Mouse (Mus musculus) embryonic facial prominence, embryonic 12.5 days (tissue): ENCODE measurements around the gene Clec4a3. TPM values are rescaled to one million over a fixed set of nuclear protein-coding genes. Genes with fewer than 3 reads are reported as not detected.
"Not testable (repeated sequence)": the region's sequence is repeated elsewhere in the genome, so short reads cannot be mapped to it uniquely, and the experiment has no call there.

ENCODE experiments used
- ATAC-seq: fragments of 200-750 bp; cut with Nextera tagmentation; 2 replicates; pipeline ENCODE4 v1.8.0; 2017; ENCODE audit not compliant: insufficient number of reproducible peaks, insufficient read depth, low FRiP score, low TSS enrichment
- H3K27ac ChIP-seq: fragments of 300-500 bp; sonication (generic); 2 replicates; pipeline ENCODE4 v1.5.1; 2016; ENCODE audit warnings: mild to moderate bottlenecking
- H3K27me3 ChIP-seq: fragments of 300-500 bp; sonication (generic); 2 replicates; pipeline ENCODE4 v1.6.1; 2016; ENCODE audit warnings: mild to moderate bottlenecking, moderate library complexity
- H3K36me3 ChIP-seq: fragments of 300-500 bp; sonication (generic); 2 replicates; pipeline ENCODE4 v1.6.1; 2016; ENCODE audit warnings: mild to moderate bottlenecking
- H3K4me1 ChIP-seq: fragments of 300-500 bp; sonication (generic); 2 replicates; pipeline ENCODE4 v1.6.1; 2016
- H3K4me2 ChIP-seq: fragments of 300-500 bp; sonication (generic); replicated peaks from 2 replicates; pipeline ENCODE4 v1.6.1; 2016; ENCODE audit warnings: mild to moderate bottlenecking, moderate library complexity
- H3K4me3 ChIP-seq: fragments of 300-500 bp; sonication (generic); 2 replicates; pipeline ENCODE4 v1.5.1; 2016; ENCODE audit warnings: mild to moderate bottlenecking
- H3K9ac ChIP-seq: fragments of 300-500 bp; sonication (generic); 2 replicates; pipeline ENCODE4 v1.6.1; 2016; ENCODE audit warnings: mild to moderate bottlenecking, moderate library complexity
- H3K9me3 ChIP-seq: fragments of 300-500 bp; sonication (generic); 2 replicates; pipeline ENCODE4 v1.6.1; 2016; ENCODE audit warnings: mild to moderate bottlenecking, moderate library complexity
- WGBS: fragments of 180-500 bp; shearing (Covaris S2); methylation state at CpG from one replicate; pipeline ENCODE4 v1.1.7; 2016; 5-methylcytosine and 5-hydroxymethylcytosine counted together
- polyA plus RNA-seq: library from polyadenylated mRNA; unstranded; fragments of >200 nt; fragmentation: Nextera tagmentation; extraction: Ambion mirVana; gene quantifications from 2 replicates; pipeline ENCODE4 v1.2.1, GENCODE M21; 2016

Clec4a3 gene
- 0.50 and 0.79 TPM in 2 replicates for polyA plus RNA-seq

- WGBS, result 86% methylated on average over 8 of the region's 8 CpGs
- no peak within 1 kb of the TSS for H3K4me3 ChIP-seq
- no peaks in the 10 kb centered on the region for H3K27me3 ChIP-seq
- H3K4me1 ChIP-seq, result no peaks in the 10 kb centered on the region
- no peak within 1 kb of the TSS for H3K4me2 ChIP-seq
- no peak for ATAC-seq
- no peaks in the 10 kb centered on the region for H3K36me3 ChIP-seq
- no peak within 1 kb of the TSS for H3K27ac ChIP-seq
- H3K9ac ChIP-seq, result no peak within 1 kb of the TSS
- H3K9me3 ChIP-seq, result no peaks in the 10 kb centered on the region
Measured at GRCm38 (mm10) chr6:122952401-122952800, at the start of gene Clec4a3. TSS of gene Clec4a3 (plus strand) at chr6:122952515.

GRCm38 (mm10) chr6:122919922-122920321, 32.4 kb upstream of the Clec4a3 start:
- ATAC-seq, result no peak
- H3K9me3 ChIP-seq, result no peaks in the 10 kb centered on the region
- H3K4me1 ChIP-seq, result no peaks in the 10 kb centered on the region
- no peak overlapping the region for H3K4me2 ChIP-seq
- H3K36me3 ChIP-seq, result no peaks in the 10 kb centered on the region
- 77% methylated on average over 4 of the region's 4 CpGs for WGBS
- no peak overlapping the region for H3K27ac ChIP-seq
- H3K9ac ChIP-seq, result no peak overlapping the region
- no peak overlapping the region for H3K4me3 ChIP-seq
- no peaks in the 10 kb centered on the region for H3K27me3 ChIP-seq

GRCm38 (mm10) chr6:122921451-122921850, 30.9 kb upstream of the Clec4a3 start, which contains the start of gene Clec4a1:
TSS of gene Clec4a1 (plus strand) at chr6:122921848.
- no peak within 1 kb of the TSS for H3K27ac ChIP-seq
- H3K9ac ChIP-seq, result no peak within 1 kb of the TSS
- no peaks in the 10 kb centered on the region for H3K4me1 ChIP-seq
- H3K27me3 ChIP-seq, result no peaks in the 10 kb centered on the region
- no peaks in the 10 kb centered on the region for H3K9me3 ChIP-seq
- H3K4me2 ChIP-seq, result no peak within 1 kb of the TSS
- no peaks in the 10 kb centered on the region for H3K36me3 ChIP-seq
- no peak for ATAC-seq
- WGBS, result 62% methylated on average over 4 of the region's 4 CpGs
- H3K4me3 ChIP-seq, result no peak within 1 kb of the TSS

GRCm38 (mm10) chr6:122934845-122935244, 17.5 kb upstream of the Clec4a3 start:
- WGBS, result 85% methylated on average over 3 of the region's 3 CpGs
- Histone ChIP-seq H3K4me2 (no peak overlapping the region), H3K36me3 (no peaks in the 10 kb centered on the region), H3K4me1 (no peaks in the 10 kb centered on the region), H3K9ac (no peak overlapping the region), H3K9me3 (no peaks in the 10 kb centered on the region), H3K27me3 (no peaks in the 10 kb centered on the region), H3K27ac (no peak overlapping the region), H3K4me3 (no peak overlapping the region)
- ATAC-seq, result no peak

GRCm38 (mm10) chr6:122939618-122940017, 12.7 kb upstream of the Clec4a3 start:
- H3K36me3 ChIP-seq, result no peaks in the 10 kb centered on the region
- WGBS, result 86% methylated on average over 5 of the region's 5 CpGs
- ATAC-seq, result no peak

GRCm38 (mm10) chr6:122946760-122947159, 5.6 kb upstream of the Clec4a3 start:
- 77% methylated on average over 2 of the region's 2 CpGs for WGBS

More at GRCm38 (mm10) chr6:122939618-122940017, 12.7 kb upstream of the Clec4a3 start:
- H3K9ac ChIP-seq, result no peak overlapping the region
- H3K4me2 ChIP-seq, result no peak overlapping the region
- no peak overlapping the region for H3K4me3 ChIP-seq
- no peaks in the 10 kb centered on the region for H3K27me3 ChIP-seq
- H3K27ac ChIP-seq, result no peak overlapping the region
- no peaks in the 10 kb centered on the region for H3K4me1 ChIP-seq
- no peaks in the 10 kb centered on the region for H3K9me3 ChIP-seq

GRCm38 (mm10) chr6:122964562-122964961, 12.2 kb downstream of the Clec4a3 start:
- H3K27ac ChIP-seq, result no peak overlapping the region
- H3K9ac ChIP-seq, result no peak overlapping the region
- no peaks in the 10 kb centered on the region for H3K36me3 ChIP-seq
- no peaks in the 10 kb centered on the region for H3K27me3 ChIP-seq
- 75% methylated on average over 2 of the region's 2 CpGs for WGBS
- no peaks in the 10 kb centered on the region for H3K9me3 ChIP-seq
- no peak for ATAC-seq
- no peaks in the 10 kb centered on the region for H3K4me1 ChIP-seq
- H3K4me3 ChIP-seq, result no peak overlapping the region
- H3K4me2 ChIP-seq, result no peak overlapping the region

More at GRCm38 (mm10) chr6:122946760-122947159, 5.6 kb upstream of the Clec4a3 start:
- no peak overlapping the region for H3K4me2 ChIP-seq
- no peak overlapping the region for H3K4me3 ChIP-seq
- H3K9me3 ChIP-seq, result no peaks in the 10 kb centered on the region
- no peak overlapping the region for H3K27ac ChIP-seq
- no peaks in the 10 kb centered on the region for H3K4me1 ChIP-seq
- H3K36me3 ChIP-seq, result no peaks in the 10 kb centered on the region
- ATAC-seq, result no peak
- H3K27me3 ChIP-seq, result no peaks in the 10 kb centered on the region
- H3K9ac ChIP-seq, result no peak overlapping the region

GRCm38 (mm10) chr6:122969048-122969447, 16.7 kb downstream of the Clec4a3 start:
- Histone ChIP-seq H3K9ac (no peak overlapping the region), H3K4me3 (no peak overlapping the region), H3K9me3 (no peaks in the 10 kb centered on the region), H3K4me2 (no peak overlapping the region), H3K27ac (no peak overlapping the region), H3K36me3 (no peaks in the 10 kb centered on the region), H3K27me3 (no peaks in the 10 kb centered on the region), H3K4me1 (no peaks in the 10 kb centered on the region)
- WGBS, result 83% methylated on average over 2 of the region's 2 CpGs
- no peak for ATAC-seq

- no peaks in the 10 kb centered on the region for H3K27me3 ChIP-seq
- ATAC-seq, result no peak
- 83% methylated on average over 6 of the region's 6 CpGs for WGBS
- H3K4me3 ChIP-seq, result no peak within 1 kb of the TSS
- no peaks in the 10 kb centered on the region for H3K9me3 ChIP-seq
- H3K4me1 ChIP-seq, result no peaks in the 10 kb centered on the region
- H3K9ac ChIP-seq, result no peak within 1 kb of the TSS
- H3K36me3 ChIP-seq, result no peaks in the 10 kb centered on the region
- H3K4me2 ChIP-seq, result no peak within 1 kb of the TSS
- no peak within 1 kb of the TSS for H3K27ac ChIP-seq
Measured at GRCm38 (mm10) chr6:122989876-122990437, 37.6 kb downstream of the Clec4a3 start, which contains the start of gene Clec4a4. TSS of gene Clec4a4 (plus strand) at chr6:122990367.

GRCm38 (mm10) chr6:123004696-123005095, 52.4 kb downstream of the Clec4a3 start:
- H3K36me3 ChIP-seq, H3K27me3 ChIP-seq, H3K9me3 ChIP-seq, H3K27ac ChIP-seq, H3K4me2 ChIP-seq, H3K4me1 ChIP-seq, H3K4me3 ChIP-seq, H3K9ac ChIP-seq, ATAC-seq: not testable (repeated sequence)
- WGBS, result 72% methylated on average over 2 of the region's 2 CpGs

- Histone ChIP-seq H3K27ac (no peak overlapping the region), H3K4me2 (no peak overlapping the region), H3K27me3 (no peaks in the 10 kb centered on the region), H3K36me3 (no peaks in the 10 kb centered on the region), H3K9me3 (no peaks in the 10 kb centered on the region), H3K9ac (no peak overlapping the region), H3K4me3 (no peak overlapping the region), H3K4me1 (no peaks in the 10 kb centered on the region)
- WGBS, result 69% methylated on average over 1 of the region's 1 CpGs
- ATAC-seq, result no peak
Measured at GRCm38 (mm10) chr6:123005591-123005990, 53.3 kb downstream of the Clec4a3 start.
